Mouse (Mus musculus): ENCODE data around the gene Rhoj.

- no peak for TF ChIP-seq POLR2A (IDR thresholded peaks at IDR 0.05; ENCODE audit: insufficient read length, low read depth)
- TF ChIP-seq POLR2AphosphoS2 (IDR thresholded peaks at IDR 0.05; ENCODE audit: insufficient read length, low read depth) = no peak
- TF ChIP-seq REST (IDR thresholded peaks at IDR 0.05; ENCODE audit: insufficient read depth, insufficient read length) = no peak
- TF ChIP-seq MAX (IDR thresholded peaks at IDR 0.05; ENCODE audit: low read depth) = no peak
- no peak for TF ChIP-seq MYOD1 (IDR thresholded peaks at IDR 0.05; ENCODE audit: control insufficient read depth in 1 of 3, insufficient read length in 2 of 3, low read depth in 2 of 3)
- TF ChIP-seq USF1 (IDR thresholded peaks at IDR 0.05; ENCODE audit: low read depth) = no peak
Measured at GRCm38 (mm10) chr12:75329188-75329587, 21.1 kb downstream of the Rhoj start.
